Mouse (Mus musculus) G1E (cell line): ENCODE results near the gene Gpc1.

ENCODE experiments used
- CTCF ChIP-seq: IDR thresholded peaks from 2 replicates; pipeline ENCODE4 v1.5.1; 2012; ENCODE audit warnings: low read depth, low read length, inconsistent platforms, mixed read lengths
- GATA1 ChIP-seq: IDR thresholded peaks from 2 replicates; pipeline ENCODE4 v1.6.1; 2012; ENCODE audit warnings: borderline replicate concordance, low read length, inconsistent platforms, mixed read lengths
- POLR2AphosphoS5 ChIP-seq: IDR thresholded peaks from 2 replicates; pipeline ENCODE4 v1.6.1; 2012; ENCODE audit warnings: low read depth, low read length, inconsistent platforms; ENCODE audit not compliant: insufficient replicate concordance
- TAL1 ChIP-seq: conservative IDR thresholded peaks from 2 replicates; pipeline ENCODE4 v1.6.1; 2012; ENCODE audit warnings: low read depth, low read length, inconsistent platforms, mixed read lengths

DNA sequence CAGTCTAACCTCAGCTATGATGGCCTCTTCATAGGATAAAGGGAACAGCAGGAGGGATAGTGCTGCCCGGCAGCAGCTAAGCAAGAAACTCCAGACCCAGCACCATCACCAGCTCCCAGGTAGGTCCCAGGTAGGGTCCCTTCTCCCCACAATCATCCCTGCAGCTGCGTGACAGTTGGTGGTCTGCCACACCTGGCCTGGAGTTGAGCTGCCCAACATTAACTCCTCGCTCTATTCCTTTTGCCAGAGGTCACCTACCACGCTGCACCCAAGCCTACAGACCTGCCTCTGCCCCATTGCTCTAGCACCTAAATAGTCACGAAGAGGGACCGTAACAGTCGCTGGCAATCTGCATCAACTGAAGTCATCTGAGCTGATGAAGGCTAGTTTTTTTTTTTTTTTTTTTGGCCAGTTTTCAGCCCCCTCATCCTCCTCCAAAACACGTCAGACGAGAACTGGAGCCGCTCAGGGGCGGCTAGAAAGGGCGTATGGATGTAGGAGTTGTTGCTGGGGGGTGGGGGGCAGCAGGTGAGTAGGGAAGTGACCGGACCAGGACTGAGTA, 738 bp upstream of the Gpc1 start:
- TF ChIP-seq CTCF (no peak), TAL1 (no peak), GATA1 (no peak), POLR2AphosphoS5 (no peak)
